Mouse (Mus musculus) G1E (cell line): ENCODE measurements at regions not wholly inside any gene's neighbourhood (a gene's known extent, or its start where the extent isn't known, plus 50 kb on each side); places are given as distances from the start of the nearest gene placed in this dataset.

Experiments used
- CTCF ChIP-seq: IDR thresholded peaks from 2 replicates; pipeline ENCODE4 v1.5.1; 2012; ENCODE audit warnings: low read depth, low read length, inconsistent platforms, mixed read lengths
- GATA1 ChIP-seq: IDR thresholded peaks from 2 replicates; pipeline ENCODE4 v1.6.1; 2012; ENCODE audit warnings: borderline replicate concordance, low read length, inconsistent platforms, mixed read lengths
- GATA2 ChIP-seq: IDR thresholded peaks from 2 replicates; pipeline ENCODE4 v1.6.1; 2012; ENCODE audit warnings: low read depth, low read length, inconsistent platforms, borderline replicate concordance
- POLR2AphosphoS5 ChIP-seq: IDR thresholded peaks from 2 replicates; pipeline ENCODE4 v1.6.1; 2012; ENCODE audit warnings: low read depth, low read length, inconsistent platforms; ENCODE audit not compliant: insufficient replicate concordance
- TAL1 ChIP-seq: conservative IDR thresholded peaks from 2 replicates; pipeline ENCODE4 v1.6.1; 2012; ENCODE audit warnings: low read depth, low read length, inconsistent platforms, mixed read lengths

- no peak for TF ChIP-seq CTCF
- no peak for TF ChIP-seq POLR2AphosphoS5
- no peak for TF ChIP-seq GATA1
- no peak for TF ChIP-seq TAL1
- no peak for TF ChIP-seq GATA2
Observed at GRCm38 (mm10) chr13:47892569-47892968, 368.5 kb upstream of the Id4 start.
